Mouse (Mus musculus) forebrain, embryonic 15.5 days (tissue): ENCODE measurements around the gene Pde4d. TPM values are rescaled to one million over a fixed set of nuclear protein-coding genes. Genes with fewer than 3 reads are reported as not detected.

Experiments
- ATAC-seq: fragments of 200-750 bp; cut with Nextera tagmentation; replicated peaks from 2 replicates; pipeline ENCODE4 v1.8.0; 2017; ENCODE audit warnings: mild to moderate bottlenecking, moderate TSS enrichment, moderate library complexity
- H3K27ac ChIP-seq: fragments of 300-500 bp; sonication (generic); replicated peaks from 2 replicates; pipeline ENCODE4 v1.5.1; 2015; ENCODE audit warnings: mild to moderate bottlenecking, inconsistent platforms
- H3K27me3 ChIP-seq: fragments of 300-500 bp; sonication (generic); 2 replicates; pipeline ENCODE4 v1.6.1; 2015; ENCODE audit warnings: inconsistent platforms
- H3K36me3 ChIP-seq: fragments of 300-500 bp; sonication (generic); 2 replicates; pipeline ENCODE4 v1.6.1; 2015; ENCODE audit warnings: mild to moderate bottlenecking, inconsistent platforms
- H3K4me1 ChIP-seq: fragments of 300-500 bp; sonication (generic); 2 replicates; pipeline ENCODE4 v1.6.1; 2015; ENCODE audit warnings: inconsistent platforms
- H3K4me2 ChIP-seq: fragments of 300-500 bp; sonication (generic); replicated peaks from 2 replicates; pipeline ENCODE4 v1.6.1; 2015; ENCODE audit warnings: mild to moderate bottlenecking, inconsistent platforms
- H3K4me3 ChIP-seq: fragments of 300-500 bp; sonication (generic); 2 replicates; pipeline ENCODE4 v1.5.1; 2015; ENCODE audit warnings: mild to moderate bottlenecking, inconsistent platforms
- H3K9ac ChIP-seq: fragments of 300-500 bp; sonication (generic); replicated peaks from 2 replicates; pipeline ENCODE4 v1.6.1; 2015; ENCODE audit warnings: mild to moderate bottlenecking, inconsistent platforms
- H3K9me3 ChIP-seq: fragments of 300-500 bp; sonication (generic); 2 replicates; pipeline ENCODE4 v1.6.1; 2016; ENCODE audit warnings: inconsistent platforms
- WGBS: fragments of 180-500 bp; shearing (Covaris S2); methylation state at CpG from one replicate; pipeline ENCODE4 v1.1.7; 2015; ENCODE audit warnings: mixed read lengths; 5-methylcytosine and 5-hydroxymethylcytosine counted together
- polyA plus RNA-seq: library from polyadenylated mRNA; unstranded; fragments of >200 nt; fragmentation: Nextera tagmentation; extraction: Ambion mirVana; gene quantifications from 2 replicates; pipeline ENCODE4 v1.2.1, GENCODE M21; 2015

Gene Pde4d
- polyA plus RNA-seq, 1 experiment from 2014 or later, result 16.3 TPM

GRCm38 (mm10) chr13:109609106-109609804, 1159.5 kb downstream of the Pde4d start:
- Histone ChIP-seq H3K4me2 (no peak overlapping the region), H3K4me3 (no peak overlapping the region), H3K36me3 (no peaks in the 10 kb centered on the region), H3K27me3 (no peaks in the 10 kb centered on the region), H3K9ac (no peak overlapping the region), H3K9me3 (no peaks in the 10 kb centered on the region), H3K27ac (no peak overlapping the region), H3K4me1 (0 out of 2 replicates have a peak, but pooled peaks cover 2% of the 10 kb centered on the region)
- ATAC-seq, result peak; percentile 47; the same call in 1 of the 2 replicates
- 61% methylated on average over 9 of the region's 9 CpGs for WGBS

- Histone ChIP-seq H3K27me3 (no peaks in the 10 kb centered on the region), H3K4me1 (0 out of 2 replicates have a peak, but pooled peaks cover 2% of the 10 kb centered on the region), H3K4me3 (no peak overlapping the region), H3K9me3 (no peaks in the 10 kb centered on the region), H3K36me3 (no peaks in the 10 kb centered on the region), H3K27ac (no peak overlapping the region), H3K4me2 (no peak overlapping the region), H3K9ac (no peak overlapping the region)
- ATAC-seq, result peak; percentile 84
- 20% methylated on average over 3 of the region's 3 CpGs for WGBS
Observed at GRCm38 (mm10) chr13:109609805-109610187, 1160.0 kb downstream of the Pde4d start.

- 93% methylated on average over 2 of the region's 2 CpGs for WGBS
Observed at GRCm38 (mm10) chr13:109610772-109611171, 1161.0 kb downstream of the Pde4d start.

GRCm38 (mm10) chr13:109615213-109615784, 1165.6 kb downstream of the Pde4d start:
- H3K4me3 ChIP-seq, result no peak overlapping the region
- ATAC-seq, result no peak
- 66% methylated on average over 8 of the region's 8 CpGs for WGBS
- peaks cover 5% of the 10 kb centered on the region; the same call in 1 of the 2 replicates for H3K4me1 ChIP-seq
- H3K9me3 ChIP-seq, result no peaks in the 10 kb centered on the region
- H3K27me3 ChIP-seq, result no peaks in the 10 kb centered on the region
- H3K9ac ChIP-seq, result no peak overlapping the region
- H3K4me2 ChIP-seq, result no peak overlapping the region
- H3K36me3 ChIP-seq, result no peaks in the 10 kb centered on the region
- no peak overlapping the region for H3K27ac ChIP-seq

More at GRCm38 (mm10) chr13:109610772-109611171, 1161.0 kb downstream of the Pde4d start:
- Histone ChIP-seq H3K4me2 (no peak overlapping the region), H3K27ac (no peak overlapping the region), H3K4me1 (0 out of 2 replicates have a peak, but pooled peaks cover 2% of the 10 kb centered on the region), H3K36me3 (no peaks in the 10 kb centered on the region), H3K27me3 (no peaks in the 10 kb centered on the region), H3K9me3 (no peaks in the 10 kb centered on the region), H3K9ac (no peak overlapping the region), H3K4me3 (no peak overlapping the region)
- no peak for ATAC-seq

GRCm38 (mm10) chr13:109615785-109616281, 1166.1 kb downstream of the Pde4d start:
- Histone ChIP-seq H3K4me3 (no peak overlapping the region), H3K27me3 (no peaks in the 10 kb centered on the region), H3K9me3 (no peaks in the 10 kb centered on the region), H3K27ac (no peak overlapping the region), H3K9ac (no peak overlapping the region), H3K36me3 (no peaks in the 10 kb centered on the region), H3K4me1 (peaks cover 5% of the 10 kb centered on the region; the same call in 1 of the 2 replicates), H3K4me2 (no peak overlapping the region)
- no peak for ATAC-seq
- 15% methylated on average over 7 of the region's 7 CpGs for WGBS

DNA sequence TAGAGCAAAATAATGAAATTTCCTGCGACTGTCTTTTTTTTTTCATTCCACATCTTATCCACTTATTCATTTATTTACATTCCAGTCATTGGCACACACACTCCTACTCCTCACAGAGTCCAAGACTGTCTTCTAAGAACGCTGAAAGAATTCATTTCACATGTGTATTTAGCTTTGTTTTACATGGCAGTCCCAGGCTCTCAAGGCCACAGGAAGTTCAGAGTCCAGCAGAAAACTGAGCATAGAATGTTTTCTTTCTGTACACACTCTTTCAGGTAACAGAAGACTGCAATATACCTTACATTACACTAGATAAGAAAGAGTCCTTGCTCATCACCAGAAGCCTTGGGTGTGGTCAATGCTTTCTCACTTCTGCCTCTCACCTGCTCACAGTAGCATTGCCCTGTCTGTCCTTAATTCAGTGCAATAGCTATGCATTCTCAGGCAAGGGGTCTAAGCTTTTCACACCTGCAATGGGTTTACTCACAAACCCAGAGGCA, 1169.5 kb downstream of the Pde4d start:
- Histone ChIP-seq H3K36me3 (no peaks in the 10 kb centered on the region), H3K9me3 (no peaks in the 10 kb centered on the region), H3K4me3 (no peak overlapping the region), H3K4me1 (peaks cover 5% of the 10 kb centered on the region; the same call in 1 of the 2 replicates), H3K4me2 (no peak overlapping the region), H3K9ac (no peak overlapping the region), H3K27me3 (no peaks in the 10 kb centered on the region), H3K27ac (no peak overlapping the region)
- WGBS, result 85% methylated on average over 2 of the region's 2 CpGs
- ATAC-seq, result no peak

- H3K4me3 ChIP-seq, result no peak overlapping the region
- no peak for ATAC-seq
- no peaks in the 10 kb centered on the region for H3K36me3 ChIP-seq
- no peaks in the 10 kb centered on the region for H3K27me3 ChIP-seq
- no peak overlapping the region for H3K4me2 ChIP-seq
- no peaks in the 10 kb centered on the region for H3K4me1 ChIP-seq
- H3K27ac ChIP-seq, result no peak overlapping the region
- no peaks in the 10 kb centered on the region for H3K9me3 ChIP-seq
- H3K9ac ChIP-seq, result no peak overlapping the region
- 76% methylated on average over 5 of the region's 5 CpGs for WGBS
Observed at GRCm38 (mm10) chr13:109622207-109622606, 1172.5 kb downstream of the Pde4d start.

GRCm38 (mm10) chr13:109623201-109623600, 1173.5 kb downstream of the Pde4d start:
- Histone ChIP-seq H3K9me3 (no peaks in the 10 kb centered on the region), H3K27ac (no peak overlapping the region), H3K4me1 (no peaks in the 10 kb centered on the region), H3K9ac (no peak overlapping the region), H3K27me3 (no peaks in the 10 kb centered on the region), H3K36me3 (no peaks in the 10 kb centered on the region), H3K4me2 (no peak overlapping the region), H3K4me3 (no peak overlapping the region)
- WGBS, result 59% methylated on average over 2 of the region's 2 CpGs
- no peak for ATAC-seq

DNA sequence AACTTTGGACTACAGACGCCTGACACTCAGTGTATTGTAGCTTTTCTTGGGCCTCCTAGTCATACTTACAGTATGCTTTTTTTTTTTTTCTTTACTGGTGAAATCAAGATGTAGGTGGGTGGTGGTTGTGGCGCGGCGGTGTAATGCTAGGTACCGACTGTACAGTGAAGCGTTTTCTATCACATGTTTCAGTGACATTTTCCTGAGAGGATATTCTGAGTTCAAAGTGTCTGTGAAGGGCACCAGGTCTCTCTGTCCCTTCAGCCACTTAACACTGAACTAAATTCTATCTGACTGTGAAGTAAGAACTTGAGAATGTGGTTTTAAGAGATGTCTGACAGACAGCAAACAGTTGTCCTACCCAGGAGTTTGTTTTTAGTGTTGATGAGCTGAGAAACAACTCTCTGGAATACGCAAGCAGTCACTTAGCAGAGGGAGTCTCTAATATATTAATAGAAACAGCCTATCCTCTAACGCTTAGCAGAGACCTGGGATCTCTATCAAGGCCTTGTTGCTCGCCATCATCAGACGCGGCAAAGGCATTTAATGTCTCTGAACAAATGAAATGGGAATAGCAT, 1175.1 kb downstream of the Pde4d start:
- no peaks in the 10 kb centered on the region for H3K9me3 ChIP-seq
- no peak overlapping the region for H3K4me2 ChIP-seq
- H3K4me3 ChIP-seq, result no peak overlapping the region
- H3K4me1 ChIP-seq, result no peaks in the 10 kb centered on the region
- no peaks in the 10 kb centered on the region for H3K27me3 ChIP-seq
- no peak overlapping the region for H3K9ac ChIP-seq
- no peak for ATAC-seq
- H3K36me3 ChIP-seq, result no peaks in the 10 kb centered on the region
- 90% methylated on average over 11 of the region's 11 CpGs for WGBS
- no peak overlapping the region for H3K27ac ChIP-seq

DNA sequence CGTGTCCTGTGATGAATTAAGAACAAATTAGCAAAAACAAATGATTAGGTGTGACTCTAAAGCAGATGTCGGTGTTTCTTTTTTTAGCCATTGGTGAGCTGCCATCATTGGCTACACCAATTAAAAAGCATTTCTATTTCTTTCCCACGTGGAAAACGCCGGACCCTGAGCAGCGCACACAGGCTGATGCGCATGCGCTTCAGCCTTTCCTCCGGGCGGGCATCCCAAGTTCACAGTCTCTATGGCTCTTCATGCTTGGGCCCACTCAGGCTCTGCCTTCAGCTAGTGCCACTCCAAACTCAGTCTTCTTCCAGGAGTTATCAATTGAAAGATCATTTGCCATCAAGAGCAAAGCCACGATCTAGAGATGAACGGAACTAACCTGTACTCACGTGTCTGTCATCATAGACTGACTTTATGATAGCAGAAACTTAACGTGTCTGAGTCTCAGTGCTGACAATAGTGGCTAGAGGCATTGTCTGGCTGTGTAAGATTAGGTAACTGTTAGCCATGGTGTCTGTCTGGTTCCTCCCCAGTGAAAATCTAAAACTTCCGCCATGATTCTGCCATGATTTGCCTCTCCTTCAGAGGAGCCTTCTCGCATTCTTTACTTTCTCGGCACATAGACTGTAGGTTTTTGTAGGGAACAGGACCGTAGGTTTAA, 1175.8 kb downstream of the Pde4d start:
- no peak overlapping the region for H3K27ac ChIP-seq
- 90% methylated on average over 18 of the region's 18 CpGs for WGBS
- H3K9ac ChIP-seq, result no peak overlapping the region
- no peaks in the 10 kb centered on the region for H3K27me3 ChIP-seq
- no peaks in the 10 kb centered on the region for H3K4me1 ChIP-seq
- no peaks in the 10 kb centered on the region for H3K36me3 ChIP-seq
- H3K4me3 ChIP-seq, result no peak overlapping the region
- H3K4me2 ChIP-seq, result no peak overlapping the region
- no peak for ATAC-seq
- H3K9me3 ChIP-seq, result no peaks in the 10 kb centered on the region

GRCm38 (mm10) chr13:109627265-109627664, 1177.5 kb downstream of the Pde4d start:
- Histone ChIP-seq H3K4me3 (no peak overlapping the region), H3K27me3 (no peaks in the 10 kb centered on the region), H3K27ac (no peak overlapping the region), H3K36me3 (no peaks in the 10 kb centered on the region), H3K4me2 (no peak overlapping the region), H3K9ac (no peak overlapping the region), H3K9me3 (no peaks in the 10 kb centered on the region), H3K4me1 (peaks cover 1% of the 10 kb centered on the region)
- 87% methylated on average over 2 of the region's 2 CpGs for WGBS
- ATAC-seq, result no peak

DNA sequence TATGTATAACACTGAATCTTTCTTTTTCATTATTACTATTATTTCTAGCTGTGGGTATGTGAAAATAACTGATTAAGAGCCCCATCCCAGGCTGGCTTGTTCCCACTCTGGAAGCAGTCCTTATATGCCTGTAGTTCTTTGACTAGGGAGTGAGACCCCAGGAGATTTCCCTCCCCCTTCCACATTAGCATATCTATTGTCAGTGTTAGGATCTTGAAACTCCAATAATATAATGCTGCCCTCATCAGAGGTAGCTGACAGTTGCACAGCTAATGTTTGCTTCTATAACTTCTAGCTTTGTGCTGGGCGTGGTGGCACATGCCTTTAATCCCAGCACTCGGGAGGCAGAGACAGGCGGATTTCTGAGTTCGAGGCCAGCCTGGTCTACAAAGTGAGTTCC, 1178.9 kb downstream of the Pde4d start:
- Histone ChIP-seq H3K9me3 (no peaks in the 10 kb centered on the region), H3K4me2 (no peak overlapping the region), H3K4me1 (peaks cover 13% of the 10 kb centered on the region), H3K36me3 (no peaks in the 10 kb centered on the region), H3K9ac (no peak overlapping the region), H3K27me3 (no peaks in the 10 kb centered on the region), H3K27ac (no peak overlapping the region), H3K4me3 (no peak overlapping the region)
- WGBS, result 74% methylated on average over 4 of the region's 4 CpGs
- no peak for ATAC-seq
